Mouse (Mus musculus): Measurements from ENCODE around the gene Tpcn2. TPM values are rescaled to one million over a fixed set of nuclear protein-coding genes. Genes with fewer than 3 reads are reported as not detected.

Tpcn2 gene
- total and polyA plus RNA-seq, 3 experiments = 3.7 to 7.3 (median 7.2) TPM

- no peak overlapping the region for H3K9ac ChIP-seq (ENCODE audit: insufficient read depth, low read depth)
- H3K4me1 ChIP-seq (ENCODE audit: control insufficient read depth in 1 of 2, insufficient read depth in 2 of 2) = peaks cover 0 to 9% of the 10 kb centered on the region in 2 experiments; a peak in 2 of 4 replicates
- no peaks in the 10 kb centered on the region for H3K36me3 ChIP-seq (replicated peaks in 1 of 2; ENCODE audit: control insufficient read depth in 1 of 2, insufficient read depth in 1 of 2, low read length in 1 of 2)
- dilution Hi-C loops (cut with MboI; ENCODE audit: extremely low pct_ligation_motif_present, extremely low pct_unique_long_range_greater_than_20kb, low sequenced_read_pairs) (no loop called here), in situ Hi-C loops (cut with MboI; ENCODE audit: low pct_ligation_motif_present, low pct_unique_long_range_greater_than_20kb, low sequenced_read_pairs) (no loop called here)
- no peak for DNase-seq (ENCODE audit: extremely low read depth)
- H3K27me3 ChIP-seq (replicated peaks) = peaks cover 52% of the 10 kb centered on the region
- H3K9me3 ChIP-seq (replicated peaks; ENCODE audit: low read length) = no peaks in the 10 kb centered on the region
- no peak overlapping the region for H3K4me2 ChIP-seq (ENCODE audit: insufficient read depth, low read depth, poor library complexity, severe bottlenecking)
- H3K4me3 ChIP-seq (replicated peaks in 1 of 3; ENCODE audit: low read depth in 2 of 3, low read length in 2 of 3, poor library complexity in 1 of 3) = no peak overlapping the region
- no peak overlapping the region for H3K27ac ChIP-seq (ENCODE audit: insufficient read depth, low read depth)
- TF ChIP-seq NELFE (IDR thresholded peaks at IDR 0.05; ENCODE audit: low read depth, low read length) (no peak), JUND (conservative IDR thresholded peaks at IDR 0.05; ENCODE audit: low read depth, low read length) (no peak), ZKSCAN1 (IDR thresholded peaks at IDR 0.05; ENCODE audit: borderline replicate concordance, low read depth, low read length) (no peak), MAZ (IDR thresholded peaks at IDR 0.05; ENCODE audit: low read depth, low read length) (no peak), USF1 (IDR thresholded peaks at IDR 0.05; ENCODE audit: low read depth, low read length) (no peak), MXI1 (IDR thresholded peaks at IDR 0.05; ENCODE audit: low read depth, low read length) (no peak), EP300 (IDR thresholded peaks at IDR 0.05; ENCODE audit: low read length) (no peak), POLR2AphosphoS2 (IDR thresholded peaks at IDR 0.05; ENCODE audit: low read depth, low read length) (no peak), RCOR1 (conservative IDR thresholded peaks at IDR 0.05; ENCODE audit: low read depth, low read length) (no peak), MEF2A (IDR thresholded peaks at IDR 0.05; ENCODE audit: borderline replicate concordance, low read depth, low read length) (no peak), E2F4 (IDR thresholded peaks at IDR 0.05; ENCODE audit: insufficient replicate concordance, low read depth, low read length) (no peak), ZMIZ1 (IDR thresholded peaks at IDR 0.05; ENCODE audit: low read depth, low read length) (no peak), CHD2 (IDR thresholded peaks at IDR 0.05; ENCODE audit: low read length) (no peak), ELF1 (IDR thresholded peaks at IDR 0.05; ENCODE audit: low read depth, low read length) (no peak), ZC3H11A (IDR thresholded peaks at IDR 0.05; ENCODE audit: low read depth, low read length) (no peak)
- H3K79me2 ChIP-seq (replicated peaks; ENCODE audit: control insufficient read depth, extremely low read depth, insufficient read depth, poor library complexity, severe bottlenecking) = no peaks in the 10 kb centered on the region
These were observed 57.2 kb downstream of the Tpcn2 start for GRCm38 (mm10) chr7:145226641-145227040.

GRCm38 (mm10) chr7:145225626-145226025, 58.2 kb downstream of the Tpcn2 start:
- Histone ChIP-seq H3K4me1 (ENCODE audit: control insufficient read depth in 1 of 2, insufficient read depth in 2 of 2) (peaks cover 0 to 11% of the 10 kb centered on the region in 2 experiments; a peak in 2 of 4 replicates), H3K9ac (ENCODE audit: insufficient read depth, low read depth) (no peak overlapping the region), H3K4me3 (replicated peaks in 1 of 3; ENCODE audit: low read depth in 2 of 3, low read length in 2 of 3, poor library complexity in 1 of 3) (no peak overlapping the region), H3K79me2 (replicated peaks; ENCODE audit: control insufficient read depth, extremely low read depth, insufficient read depth, poor library complexity, severe bottlenecking) (no peaks in the 10 kb centered on the region), H3K27me3 (replicated peaks) (peaks cover 51% of the 10 kb centered on the region), H3K36me3 (replicated peaks in 1 of 2; ENCODE audit: control insufficient read depth in 1 of 2, insufficient read depth in 1 of 2, low read length in 1 of 2) (no peaks in the 10 kb centered on the region), H3K4me2 (ENCODE audit: insufficient read depth, low read depth, poor library complexity, severe bottlenecking) (no peak overlapping the region), H3K27ac (ENCODE audit: insufficient read depth, low read depth) (no peak overlapping the region), H3K9me3 (replicated peaks; ENCODE audit: low read length) (peaks cover 6% of the 10 kb centered on the region)
- TF ChIP-seq CHD2 (IDR thresholded peaks at IDR 0.05; ENCODE audit: low read length) (no peak), SIN3A (IDR thresholded peaks at IDR 0.05; ENCODE audit: low read length) (no peak), ELF1 (IDR thresholded peaks at IDR 0.05; ENCODE audit: low read depth, low read length) (no peak), ZC3H11A (IDR thresholded peaks at IDR 0.05; ENCODE audit: low read depth, low read length) (no peak), ZNF384 (IDR thresholded peaks at IDR 0.05; ENCODE audit: low read depth, low read length) (no peak), MAFK (IDR thresholded peaks at IDR 0.05; ENCODE audit: insufficient replicate concordance, low read length) (no peak), IRF4 (IDR thresholded peaks at IDR 0.05; ENCODE audit: low read depth, low read length) (no peak), JUN (IDR thresholded peaks at IDR 0.05; ENCODE audit: insufficient read depth, low read depth, low read length) (no peak), MYC (IDR thresholded peaks at IDR 0.05; ENCODE audit: low read depth, low read length) (no peak), E2F4 (IDR thresholded peaks at IDR 0.05; ENCODE audit: insufficient replicate concordance, low read depth, low read length) (no peak), TBP (conservative IDR thresholded peaks at IDR 0.05; ENCODE audit: low read depth, low read length) (no peak), BHLHE40 (IDR thresholded peaks at IDR 0.05; ENCODE audit: low read depth, low read length) (no peak)
- DNase-seq (ENCODE audit: extremely low read depth) = no peak
- dilution Hi-C loops (cut with MboI; ENCODE audit: extremely low pct_ligation_motif_present, extremely low pct_unique_long_range_greater_than_20kb, low sequenced_read_pairs) (no loop called here), in situ Hi-C loops (cut with MboI; ENCODE audit: low pct_ligation_motif_present, low pct_unique_long_range_greater_than_20kb, low sequenced_read_pairs) (no loop called here)

Data from CH12.LX (cell line).